Mouse (Mus musculus) lung, embryonic 14.5 days (tissue): Measurements from ENCODE around the gene Kera. TPM values are rescaled to one million over a fixed set of nuclear protein-coding genes. Genes with fewer than 3 reads are reported as not detected.
A peak's percentile ranks its signal among the peaks of the same experiment; 100 is the strongest.

Experiments
- ATAC-seq: fragments of 200-750 bp; cut with Nextera tagmentation; 2 replicates; pipeline ENCODE4 v1.8.0; 2017; ENCODE audit warnings: mild to moderate bottlenecking, moderate TSS enrichment, moderate library complexity; ENCODE audit not compliant: insufficient read depth
- DNase-seq: peaks from one replicate; pipeline ENCODE4 v3.0.0-alpha.2; 2015
- H3K27ac ChIP-seq: fragments of 300-500 bp; sonication (generic); 2 replicates; pipeline ENCODE4 v1.5.1; 2014; ENCODE audit warnings: low read depth, mild to moderate bottlenecking, moderate library complexity
- H3K27me3 ChIP-seq: fragments of 300-500 bp; sonication (generic); 2 replicates; pipeline ENCODE4 v1.6.1; 2014; ENCODE audit warnings: low read length, control low read depth; ENCODE audit not compliant: insufficient read depth
- H3K36me3 ChIP-seq: fragments of 300-500 bp; sonication (generic); 2 replicates; pipeline ENCODE4 v1.6.1; 2014; ENCODE audit warnings: control low read depth; ENCODE audit not compliant: insufficient read depth
- H3K4me1 ChIP-seq: fragments of 300-500 bp; sonication (generic); 2 replicates; pipeline ENCODE4 v1.6.1; 2014; ENCODE audit warnings: antibody characterized with exemption, control low read depth; ENCODE audit not compliant: insufficient read depth
- H3K4me2 ChIP-seq: fragments of 300-500 bp; sonication (generic); 2 replicates; pipeline ENCODE4 v1.6.1; 2014; ENCODE audit warnings: mild to moderate bottlenecking
- H3K4me3 ChIP-seq: fragments of 300-500 bp; sonication (generic); 2 replicates; pipeline ENCODE4 v1.5.1; 2014; ENCODE audit warnings: low read depth, low read length
- H3K9ac ChIP-seq: fragments of 300-500 bp; sonication (generic); 2 replicates; pipeline ENCODE4 v1.6.1; 2014
- H3K9me3 ChIP-seq: fragments of 300-500 bp; sonication (generic); 2 replicates; pipeline ENCODE4 v1.6.1; 2016; ENCODE audit warnings: low read depth, low read length, control low read depth
- CTCF ChIP-seq: IDR thresholded peaks from 2 replicates; pipeline ENCODE4 v1.5.1; 2016; ENCODE audit warnings: antibody characterized with exemption, low read depth
- WGBS: fragments of 180-500 bp; shearing (Covaris S2); extraction: QIAGEN DNeasy Blood & Tissue Kit; methylation state at CpG from one replicate; pipeline ENCODE4 v1.1.7; 2014; 5-methylcytosine and 5-hydroxymethylcytosine counted together
- polyA plus RNA-seq: library from polyadenylated mRNA; unstranded; fragments of >200 nt; fragmentation: Nextera tagmentation; extraction: Ambion mirVana; gene quantifications from 2 replicates; pipeline ENCODE4 v1.2.1, GENCODE M21; 2014

Gene Kera
- polyA plus RNA-seq, 1 experiment from 2014 or later: 0.11 TPM

GRCm38 (mm10) chr10:97589574-97589973 is 17.1 kb upstream of the Kera start:
- Histone ChIP-seq H3K27me3 (no peaks in the 10 kb centered on the region), H3K4me3 (no peak overlapping the region), H3K9me3 (no peaks in the 10 kb centered on the region), H3K4me1 (no peaks in the 10 kb centered on the region; the same call in 1 of the 2 replicates), H3K36me3 (no peaks in the 10 kb centered on the region), H3K27ac (no peak overlapping the region), H3K9ac (no peak overlapping the region), H3K4me2 (no peak overlapping the region)
- TF ChIP-seq CTCF: no peak
- DNase-seq (no peak), ATAC-seq (no peak)
- 63% methylated on average over 6 of the region's 6 CpGs for WGBS

DNA sequence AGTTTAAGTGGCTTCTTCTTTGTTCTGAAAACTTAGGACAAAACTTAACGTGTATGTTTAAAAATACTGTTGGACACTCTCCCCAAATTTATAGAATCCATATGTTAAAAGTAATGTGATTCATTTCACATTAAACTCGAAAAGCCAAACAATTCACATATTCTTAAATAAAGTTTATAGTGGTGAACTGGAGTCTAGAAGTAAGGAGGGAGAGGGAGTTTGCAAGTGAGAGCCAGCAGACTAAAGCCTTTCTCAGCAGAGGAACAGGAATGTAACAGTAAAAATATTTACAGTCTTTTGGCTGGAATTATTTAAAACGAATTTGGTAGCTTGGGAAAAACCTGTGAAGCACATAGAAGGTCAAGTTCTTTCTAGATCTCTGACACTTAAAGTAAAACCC is 15.6 kb upstream of the Kera start:
- peak overlapping the region; percentile 43; the same call in 1 of the 2 replicates for H3K27ac ChIP-seq
- TF ChIP-seq CTCF: no peak
- no peak overlapping the region for H3K4me3 ChIP-seq
- no peaks in the 10 kb centered on the region for H3K9me3 ChIP-seq
- no peaks in the 10 kb centered on the region for H3K27me3 ChIP-seq
- DNase-seq (no peak), ATAC-seq (no peak)
- no peaks in the 10 kb centered on the region for H3K4me1 ChIP-seq
- H3K9ac ChIP-seq: no peak overlapping the region
- no peak overlapping the region for H3K4me2 ChIP-seq
- no peaks in the 10 kb centered on the region for H3K36me3 ChIP-seq
- 17% methylated on average over 3 of the region's 3 CpGs for WGBS

DNA sequence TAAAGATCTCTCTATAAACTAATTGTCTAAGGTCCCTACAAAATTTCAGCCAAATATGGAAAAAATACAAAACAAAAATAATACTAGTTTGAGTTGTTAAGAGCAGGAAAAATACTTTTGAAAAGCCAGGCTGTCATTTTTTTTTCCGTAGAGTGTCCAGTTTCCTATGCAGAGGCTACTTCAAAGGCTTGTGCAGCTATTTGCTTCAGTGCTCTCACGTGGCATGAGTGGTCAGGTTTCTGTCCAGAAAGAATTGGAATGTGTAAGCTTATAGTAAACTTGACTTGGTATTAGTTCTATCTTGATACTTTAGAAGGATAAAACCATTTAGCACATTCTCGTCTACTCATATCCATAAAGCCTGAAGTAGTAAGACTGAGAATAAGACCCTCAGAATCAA is 15.0 kb upstream of the Kera start:
- H3K4me2 ChIP-seq: no peak overlapping the region
- no peak for ATAC-seq
- H3K4me3 ChIP-seq: no peak overlapping the region
- H3K9ac ChIP-seq: no peak overlapping the region
- DNase-seq: no peak
- peak overlapping the region; percentile 54; the same call in 1 of the 2 replicates for H3K27ac ChIP-seq
- no peaks in the 10 kb centered on the region for H3K27me3 ChIP-seq
- no peak for TF ChIP-seq CTCF
- H3K9me3 ChIP-seq: no peaks in the 10 kb centered on the region
- no peaks in the 10 kb centered on the region for H3K36me3 ChIP-seq
- 49% methylated on average over 3 of the region's 3 CpGs for WGBS
- no peaks in the 10 kb centered on the region for H3K4me1 ChIP-seq

DNA sequence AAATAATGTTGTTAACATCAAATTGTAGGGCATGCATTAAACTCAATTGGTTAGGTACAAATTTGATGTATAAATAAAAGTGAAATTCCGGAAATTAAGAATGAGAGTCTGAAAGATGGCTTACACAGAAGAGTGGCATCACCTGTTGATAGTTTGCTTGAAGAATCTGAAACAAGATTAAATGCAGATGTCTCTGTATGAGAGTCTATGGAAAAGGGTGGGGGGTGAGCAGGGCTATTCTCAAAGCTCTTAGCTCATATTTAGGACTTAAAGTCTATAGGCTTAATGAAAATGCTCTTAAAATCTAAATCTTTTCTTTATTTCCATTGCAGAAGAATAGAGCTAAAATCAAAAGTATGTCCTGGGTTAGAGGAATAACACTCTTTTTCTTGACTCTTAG is 11.0 kb upstream of the Kera start:
- no peak overlapping the region for H3K9ac ChIP-seq
- no peaks in the 10 kb centered on the region for H3K9me3 ChIP-seq
- no peak for TF ChIP-seq CTCF
- H3K4me3 ChIP-seq: no peak overlapping the region
- no peaks in the 10 kb centered on the region for H3K36me3 ChIP-seq
- 77% methylated on average over 1 of the region's 1 CpGs for WGBS
- ATAC-seq (no peak), DNase-seq (no peak)
- H3K27ac ChIP-seq: no peak overlapping the region
- H3K27me3 ChIP-seq: no peaks in the 10 kb centered on the region
- no peak overlapping the region for H3K4me2 ChIP-seq
- H3K4me1 ChIP-seq: no peaks in the 10 kb centered on the region

GRCm38 (mm10) chr10:97601744-97602143 is 4.9 kb upstream of the Kera start:
- H3K4me1 ChIP-seq: no peaks in the 10 kb centered on the region
- no peaks in the 10 kb centered on the region for H3K9me3 ChIP-seq
- H3K27ac ChIP-seq: no peak overlapping the region
- H3K36me3 ChIP-seq: no peaks in the 10 kb centered on the region
- no peak for TF ChIP-seq CTCF
- H3K4me3 ChIP-seq: no peak overlapping the region
- no peak overlapping the region for H3K4me2 ChIP-seq
- no peak overlapping the region for H3K9ac ChIP-seq
- ATAC-seq (no peak), DNase-seq (no peak)
- no peaks in the 10 kb centered on the region for H3K27me3 ChIP-seq
- WGBS: 42% methylated on average over 4 of the region's 4 CpGs

- Histone ChIP-seq H3K4me3 (no peak overlapping the region), H3K27ac (no peak overlapping the region), H3K4me1 (no peaks in the 10 kb centered on the region), H3K9ac (no peak overlapping the region), H3K9me3 (no peaks in the 10 kb centered on the region), H3K36me3 (no peaks in the 10 kb centered on the region), H3K4me2 (no peak overlapping the region), H3K27me3 (no peaks in the 10 kb centered on the region)
- ATAC-seq (no peak), DNase-seq (no peak)
- TF ChIP-seq CTCF: no peak
These were observed 3.4 kb upstream of the Kera start for GRCm38 (mm10) chr10:97603256-97603655.

DNA sequence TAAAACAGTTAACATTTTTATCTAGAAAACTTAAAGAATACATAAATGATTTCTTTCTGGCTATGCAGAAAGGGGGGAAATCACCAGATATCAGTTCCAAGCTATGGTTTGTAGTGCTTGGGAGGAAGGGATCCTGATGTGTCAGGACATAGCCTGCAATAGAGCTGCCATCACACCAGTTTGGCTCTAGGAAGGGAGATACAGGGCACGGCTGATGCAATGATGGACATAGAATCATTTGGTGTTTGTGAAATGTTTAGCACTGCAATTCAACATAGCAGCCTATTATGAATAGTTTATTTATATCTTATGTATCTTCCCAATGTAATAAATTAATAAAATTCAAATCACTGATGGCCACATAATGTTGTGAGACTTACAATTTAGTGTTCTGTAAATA is 15.6 kb downstream of the Kera start:
- H3K36me3 ChIP-seq: no peaks in the 10 kb centered on the region
- 44% methylated on average over 1 of the region's 1 CpGs for WGBS
- no peak overlapping the region for H3K4me3 ChIP-seq
- no peak overlapping the region for H3K27ac ChIP-seq
- H3K4me2 ChIP-seq: no peak overlapping the region
- DNase-seq (peak; percentile 68), ATAC-seq (peak; percentile 56; the same call in 1 of the 2 replicates)
- no peak for TF ChIP-seq CTCF
- no peaks in the 10 kb centered on the region for H3K9me3 ChIP-seq
- no peak overlapping the region for H3K9ac ChIP-seq
- no peaks in the 10 kb centered on the region for H3K27me3 ChIP-seq
- no peaks in the 10 kb centered on the region for H3K4me1 ChIP-seq

GRCm38 (mm10) chr10:97624381-97624780 is 17.7 kb downstream of the Kera start:
- ATAC-seq (no peak), DNase-seq (peak; percentile 82)
- Histone ChIP-seq H3K4me3 (no peak overlapping the region), H3K9me3 (no peaks in the 10 kb centered on the region), H3K4me1 (no peaks in the 10 kb centered on the region), H3K27me3 (no peaks in the 10 kb centered on the region), H3K9ac (no peak overlapping the region), H3K36me3 (no peaks in the 10 kb centered on the region), H3K27ac (no peak overlapping the region), H3K4me2 (no peak overlapping the region)
- WGBS: 26% methylated on average over 2 of the region's 2 CpGs
- no peak for TF ChIP-seq CTCF
